Mouse (Mus musculus): ENCODE data around the gene Exoc3l. TPM values are rescaled to one million over a fixed set of nuclear protein-coding genes. Genes with fewer than 3 reads are reported as not detected.
A peak's percentile ranks its signal among the peaks of the same experiment; 100 is the strongest.

Gene Exoc3l
- polyA plus RNA-seq, 1 experiment from 2014 or later, result 10.3 TPM

DNA sequence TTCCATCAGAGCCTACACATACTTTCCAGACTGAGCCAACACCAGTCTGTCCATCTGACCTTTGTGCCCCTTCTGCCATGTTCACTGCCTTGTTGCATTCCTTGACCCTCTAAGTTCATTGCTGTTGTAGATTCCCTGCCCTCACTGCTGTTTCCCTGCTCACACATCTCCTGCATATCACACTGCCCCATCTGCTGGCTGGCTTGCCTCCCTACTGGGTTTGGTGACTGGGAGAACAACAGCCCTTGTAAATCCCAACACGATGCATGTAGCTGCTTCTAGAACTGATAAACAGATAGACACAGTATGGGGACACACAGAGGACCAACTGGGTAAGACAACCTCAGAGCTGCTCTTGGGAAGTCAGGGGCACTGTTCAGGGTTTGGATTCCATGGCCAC, 15.8 kb upstream of the Exoc3l start:
- H3K27ac ChIP-seq, result no peak overlapping the region
- peaks cover 88% of the 10 kb centered on the region for H3K36me3 ChIP-seq (ENCODE audit: poor library complexity, severe bottlenecking)
- H3K4me3 ChIP-seq, result no peak overlapping the region
- no peak overlapping the region for H3K9ac ChIP-seq
- ATAC-seq, result no peak
- H3K27me3 ChIP-seq, result no peaks in the 10 kb centered on the region
- no peak overlapping the region for H3K4me2 ChIP-seq
- H3K4me1 ChIP-seq, result no peaks in the 10 kb centered on the region
- WGBS, result 90% methylated on average over 1 of the region's 1 CpGs
- H3K9me3 ChIP-seq (replicated peaks), result no peaks in the 10 kb centered on the region

GRCm38 (mm10) chr8:105310118-105310517, 14.2 kb upstream of the Exoc3l start:
- Histone ChIP-seq H3K4me2 (no peak overlapping the region), H3K4me3 (no peak overlapping the region), H3K36me3 (ENCODE audit: poor library complexity, severe bottlenecking) (peaks cover 82% of the 10 kb centered on the region), H3K9ac (no peak overlapping the region), H3K27me3 (no peaks in the 10 kb centered on the region), H3K4me1 (peaks cover 12% of the 10 kb centered on the region), H3K27ac (no peak overlapping the region), H3K9me3 (replicated peaks) (no peaks in the 10 kb centered on the region)
- no peak for ATAC-seq
- WGBS, result 94% methylated on average over 8 of the region's 8 CpGs

DNA sequence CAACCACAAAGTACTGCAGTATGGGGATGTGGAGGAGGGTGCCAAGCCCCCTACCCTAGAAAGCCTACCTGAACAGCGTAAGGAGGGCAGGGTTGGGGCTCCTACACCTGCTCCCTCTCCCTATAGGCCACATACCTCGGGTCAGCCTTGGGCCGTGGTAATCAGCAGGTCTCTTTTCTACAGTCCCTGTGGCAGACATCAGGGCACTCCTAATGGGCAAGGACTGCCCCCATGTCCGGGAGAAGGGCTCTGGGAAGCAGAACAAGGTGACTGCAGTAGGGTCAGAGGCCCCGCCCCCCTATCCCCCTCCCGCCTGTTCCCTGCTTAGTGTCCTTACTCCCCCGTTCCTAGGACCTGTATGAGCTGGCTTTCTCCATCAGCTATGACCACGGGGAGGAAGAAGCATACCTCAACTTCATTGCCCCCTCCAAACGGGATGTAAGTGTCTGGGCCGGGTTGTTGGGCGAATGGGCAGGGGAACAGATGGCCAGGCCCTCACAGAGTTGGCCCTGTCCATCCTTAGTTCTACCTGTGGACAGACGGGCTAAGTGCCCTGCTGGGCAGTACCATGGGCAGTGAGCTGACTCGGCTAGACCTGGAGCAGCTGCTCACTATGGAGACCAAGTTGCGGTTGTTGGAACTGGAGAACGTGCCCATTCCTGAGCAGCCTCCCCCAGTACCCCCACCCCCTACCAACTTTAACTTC, 13.4 kb upstream of the Exoc3l start:
- ATAC-seq, result no peak
- Histone ChIP-seq H3K27me3 (no peaks in the 10 kb centered on the region), H3K9me3 (replicated peaks) (no peaks in the 10 kb centered on the region), H3K27ac (no peak overlapping the region), H3K4me2 (no peak overlapping the region), H3K9ac (no peak overlapping the region), H3K4me3 (no peak overlapping the region), H3K4me1 (peaks cover 16% of the 10 kb centered on the region), H3K36me3 (ENCODE audit: poor library complexity, severe bottlenecking) (peaks cover 81% of the 10 kb centered on the region)
- WGBS, result 86% methylated on average over 15 of the region's 15 CpGs

DNA sequence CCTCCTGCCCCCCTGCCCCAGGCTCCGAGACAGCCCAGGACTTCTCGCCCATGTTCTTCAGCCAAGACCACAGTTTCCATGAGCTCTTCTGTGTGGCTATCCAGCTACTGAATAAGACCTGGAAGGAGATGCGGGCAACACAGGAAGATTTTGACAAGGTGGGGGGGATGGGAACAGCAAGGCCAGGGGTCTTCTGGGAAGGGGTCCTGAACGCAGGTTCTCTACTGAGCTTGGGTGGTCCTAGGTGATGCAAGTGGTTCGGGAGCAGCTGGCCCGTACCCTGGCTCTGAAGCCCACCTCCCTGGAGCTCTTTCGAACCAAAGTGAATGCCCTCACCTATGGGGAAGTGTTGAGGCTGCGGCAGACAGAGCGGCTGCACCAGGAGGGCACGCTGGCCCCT, 12.5 kb upstream of the Exoc3l start:
- H3K27me3 ChIP-seq, result no peaks in the 10 kb centered on the region
- H3K9ac ChIP-seq, result no peak overlapping the region
- no peaks in the 10 kb centered on the region for H3K9me3 ChIP-seq (replicated peaks)
- H3K4me3 ChIP-seq, result no peak overlapping the region
- H3K27ac ChIP-seq, result no peak overlapping the region
- peaks cover 16% of the 10 kb centered on the region for H3K4me1 ChIP-seq
- whole genome bisulfite sequencing, result 95% methylated on average over 10 of the region's 10 CpGs
- no peak overlapping the region for H3K4me2 ChIP-seq
- no peak for ATAC-seq
- peaks cover 81% of the 10 kb centered on the region for H3K36me3 ChIP-seq (ENCODE audit: poor library complexity, severe bottlenecking)

DNA sequence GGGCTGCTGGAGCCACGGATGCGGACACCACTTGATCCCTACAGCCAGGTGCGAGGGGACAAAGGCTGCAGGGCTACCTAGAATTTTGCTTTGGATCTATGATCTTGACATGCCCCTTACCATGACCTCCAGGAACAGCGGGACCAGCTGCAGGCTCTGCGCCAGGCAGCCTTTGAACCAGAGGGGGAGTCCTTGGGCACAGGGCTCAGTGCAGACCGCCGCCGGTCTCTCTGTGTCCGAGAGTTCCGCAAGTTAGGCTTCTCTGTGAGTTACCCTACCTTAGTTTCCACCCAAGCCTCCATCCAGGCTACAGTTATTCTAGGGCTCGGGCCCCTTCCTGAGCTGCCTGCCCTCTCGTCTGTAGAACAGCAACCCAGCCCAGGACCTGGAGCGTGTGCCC, 11.8 kb upstream of the Exoc3l start:
- Histone ChIP-seq H3K27me3 (no peaks in the 10 kb centered on the region), H3K36me3 (ENCODE audit: poor library complexity, severe bottlenecking) (peaks cover 81% of the 10 kb centered on the region), H3K9me3 (replicated peaks) (no peaks in the 10 kb centered on the region), H3K4me2 (no peak overlapping the region), H3K4me1 (peaks cover 16% of the 10 kb centered on the region), H3K9ac (no peak overlapping the region), H3K27ac (no peak overlapping the region), H3K4me3 (no peak overlapping the region)
- WGBS, result 94% methylated on average over 13 of the region's 13 CpGs
- no peak for ATAC-seq

GRCm38 (mm10) chr8:105306146-105306691, 10.3 kb upstream of the Exoc3l start:
- H3K9me3 ChIP-seq (replicated peaks), result no peaks in the 10 kb centered on the region
- peak; percentile 19 for ATAC-seq
- peak overlapping the region; percentile 50; the same call in 1 of the 2 replicates for H3K9ac ChIP-seq
- H3K4me3 ChIP-seq, result no peak overlapping the region
- H3K36me3 ChIP-seq (ENCODE audit: poor library complexity, severe bottlenecking), result peaks cover 81% of the 10 kb centered on the region
- no peak overlapping the region for H3K27ac ChIP-seq
- H3K4me2 ChIP-seq, result peak overlapping the region; percentile 47
- peaks cover 16% of the 10 kb centered on the region for H3K4me1 ChIP-seq
- WGBS, result 62% methylated on average over 5 of the region's 5 CpGs
- no peaks in the 10 kb centered on the region for H3K27me3 ChIP-seq

DNA sequence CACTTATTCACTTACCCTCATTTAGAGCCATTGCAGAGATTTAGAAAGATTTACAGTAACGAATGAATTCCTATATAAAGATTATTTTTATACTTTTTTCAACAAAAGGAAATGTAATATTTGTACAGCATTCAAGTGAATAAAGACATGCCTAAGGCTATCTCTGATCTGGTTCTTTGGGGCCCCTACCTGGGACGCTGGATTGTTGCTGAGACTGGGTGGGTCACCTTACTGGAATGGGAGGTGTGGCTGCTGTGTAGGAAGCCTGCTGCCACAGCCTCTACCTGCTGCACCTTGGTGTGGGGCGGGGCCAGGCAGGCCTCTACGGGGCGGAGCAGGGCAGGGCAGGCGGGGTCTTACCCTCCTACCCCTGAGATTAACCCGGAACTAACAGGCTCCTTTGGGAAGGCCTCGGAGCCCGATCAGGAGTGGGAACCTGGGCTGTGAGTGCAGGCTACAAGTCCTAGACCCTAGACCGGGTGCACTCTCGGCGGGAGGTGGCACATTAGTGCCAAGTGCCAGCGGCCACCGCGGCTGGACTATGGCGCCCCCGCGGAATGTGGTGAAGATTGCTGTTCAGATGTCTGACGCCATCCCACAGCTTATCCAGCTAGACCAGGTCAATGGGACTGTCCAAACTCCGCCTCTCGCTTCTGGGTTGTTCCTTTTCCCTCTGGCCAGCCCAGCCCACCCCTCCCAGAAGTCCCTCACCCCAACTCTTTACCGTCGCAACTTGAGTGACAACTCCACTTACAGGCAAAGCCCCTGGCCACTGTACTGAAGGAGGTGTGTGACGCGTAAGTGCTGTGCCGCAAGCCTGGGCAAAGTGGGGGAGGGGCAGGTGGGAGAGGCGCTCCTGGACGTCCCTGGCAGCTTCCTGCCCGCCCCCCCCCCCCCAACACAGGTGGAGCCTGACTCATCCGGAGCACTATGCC, 9.6 kb upstream of the Exoc3l start, which contains the start of gene Elmo3:
Gene Elmo3 (plus strand): TSS at position 391 of the 935 bp plus-strand sequence.
- Histone ChIP-seq H3K4me2 (peak within 1 kb of the TSS; percentile 47), H3K27ac (no peak within 1 kb of the TSS), H3K9me3 (replicated peaks) (no peaks in the 10 kb centered on the region), H3K9ac (peak within 1 kb of the TSS; percentile 50), H3K4me1 (peaks cover 16% of the 10 kb centered on the region), H3K4me3 (no peak within 1 kb of the TSS), H3K36me3 (ENCODE audit: poor library complexity, severe bottlenecking) (peaks cover 87% of the 10 kb centered on the region), H3K27me3 (no peaks in the 10 kb centered on the region)
- peak; percentile 50 for ATAC-seq
- WGBS, result 9% methylated on average over 29 of the region's 30 CpGs

DNA sequence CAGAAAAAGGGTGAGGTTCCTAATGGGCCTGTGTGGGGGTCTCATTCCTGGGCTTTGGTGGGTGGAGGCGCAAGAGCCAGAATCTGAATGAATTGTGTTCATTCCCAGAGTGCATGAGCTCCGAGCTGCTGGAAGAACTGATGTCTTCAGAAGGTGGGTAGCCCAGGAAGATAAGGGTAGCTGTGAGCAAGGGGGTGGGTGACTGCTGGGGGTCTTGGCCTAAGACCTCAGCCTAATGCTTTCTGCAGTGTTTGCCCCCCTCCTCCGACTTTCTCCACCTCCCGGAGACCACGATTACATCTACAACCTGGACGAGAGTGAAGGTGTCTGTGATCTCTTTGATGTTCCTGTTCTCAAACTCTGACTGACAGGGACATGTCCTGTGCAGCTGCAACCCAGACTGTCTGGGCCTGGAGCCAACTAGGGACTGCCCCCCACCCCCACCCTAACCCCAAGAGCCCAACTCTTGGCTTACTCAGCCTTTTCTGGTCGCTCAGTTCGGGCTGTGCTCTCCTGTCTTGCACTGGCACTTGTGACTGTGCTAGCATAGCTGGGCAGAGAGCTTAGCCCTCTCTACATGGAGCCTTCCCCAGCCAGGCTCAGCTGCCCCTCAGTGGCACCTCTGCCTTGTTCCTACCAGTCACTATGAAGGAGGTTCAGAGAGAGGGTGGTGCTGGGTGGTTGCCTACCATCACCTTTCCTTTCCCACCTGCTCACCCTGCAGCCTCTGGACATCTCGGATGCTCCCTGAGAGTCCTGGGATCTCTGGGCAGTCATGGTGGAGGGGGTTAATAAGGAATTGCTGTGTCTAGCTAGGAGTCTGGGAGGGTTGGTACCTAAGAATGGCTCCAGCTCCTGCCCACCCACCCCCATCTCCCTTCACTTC, 8.7 kb upstream of the Exoc3l start:
- ATAC-seq, result peak; percentile 22; the same call in 1 of the 2 replicates
- Histone ChIP-seq H3K4me1 (peaks cover 19% of the 10 kb centered on the region), H3K4me2 (no peak overlapping the region), H3K9me3 (replicated peaks) (no peaks in the 10 kb centered on the region), H3K27me3 (no peaks in the 10 kb centered on the region), H3K27ac (no peak overlapping the region), H3K36me3 (ENCODE audit: poor library complexity, severe bottlenecking) (peaks cover 88% of the 10 kb centered on the region), H3K4me3 (no peak overlapping the region), H3K9ac (no peak overlapping the region)
- WGBS, result 67% methylated on average over 9 of the region's 9 CpGs

DNA sequence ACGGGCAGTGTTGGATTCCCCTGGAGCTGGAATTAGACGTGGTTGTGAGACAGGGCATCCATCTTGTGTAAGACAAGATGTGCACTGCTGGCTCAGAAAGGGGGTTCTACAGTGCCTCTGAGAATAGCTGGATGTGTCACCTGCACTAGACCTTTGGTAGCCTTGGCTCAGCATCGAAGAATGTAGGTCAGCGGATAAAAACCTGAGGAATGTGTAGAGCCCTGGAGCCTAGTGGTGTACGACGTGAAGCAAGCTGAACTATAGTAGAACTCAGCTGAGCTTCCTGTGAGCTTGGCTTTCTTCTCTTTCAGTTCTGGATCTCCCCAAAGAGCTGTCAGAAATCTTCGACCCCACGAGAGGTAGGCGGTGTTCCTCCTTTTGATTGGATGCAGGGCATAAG, 8.0 kb upstream of the Exoc3l start:
- H3K27me3 ChIP-seq, result no peaks in the 10 kb centered on the region

DNA sequence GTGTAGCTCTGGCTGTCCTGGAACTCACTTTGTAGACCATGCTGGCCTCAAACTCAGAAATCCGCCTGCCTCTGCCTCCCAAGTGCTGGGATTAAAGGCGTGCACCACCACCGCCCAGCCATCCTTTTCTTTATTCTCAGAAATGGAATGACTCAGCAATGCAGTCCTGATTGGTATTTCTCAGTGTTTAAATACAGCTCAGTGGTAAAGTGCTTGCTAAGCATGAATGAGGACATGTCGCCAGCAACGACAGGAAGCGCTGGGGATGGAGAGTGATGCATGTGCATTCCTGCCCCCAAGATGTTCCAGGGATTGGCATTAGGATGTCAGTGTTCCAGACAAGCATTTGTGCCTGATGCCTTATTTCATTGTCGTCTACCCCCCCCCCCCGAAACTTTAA, 7.5 kb upstream of the Exoc3l start:
- Histone ChIP-seq H3K9ac (no peak overlapping the region), H3K9me3 (replicated peaks) (no peaks in the 10 kb centered on the region), H3K27ac (no peak overlapping the region), H3K27me3 (no peaks in the 10 kb centered on the region), H3K4me3 (no peak overlapping the region), H3K4me1 (peaks cover 29% of the 10 kb centered on the region), H3K36me3 (ENCODE audit: poor library complexity, severe bottlenecking) (peaks cover 86% of the 10 kb centered on the region), H3K4me2 (no peak overlapping the region)
- no peak for ATAC-seq
- WGBS, result 93% methylated on average over 8 of the region's 8 CpGs

More for the DNA sequence above, 8.0 kb upstream of the Exoc3l start:
- WGBS, result 89% methylated on average over 9 of the region's 9 CpGs
- H3K9me3 ChIP-seq (replicated peaks), result no peaks in the 10 kb centered on the region
- no peak overlapping the region for H3K4me2 ChIP-seq
- peaks cover 24% of the 10 kb centered on the region for H3K4me1 ChIP-seq
- H3K27ac ChIP-seq, result no peak overlapping the region
- no peak overlapping the region for H3K4me3 ChIP-seq
- peaks cover 88% of the 10 kb centered on the region for H3K36me3 ChIP-seq (ENCODE audit: poor library complexity, severe bottlenecking)
- H3K9ac ChIP-seq, result no peak overlapping the region
- ATAC-seq, result no peak

DNA sequence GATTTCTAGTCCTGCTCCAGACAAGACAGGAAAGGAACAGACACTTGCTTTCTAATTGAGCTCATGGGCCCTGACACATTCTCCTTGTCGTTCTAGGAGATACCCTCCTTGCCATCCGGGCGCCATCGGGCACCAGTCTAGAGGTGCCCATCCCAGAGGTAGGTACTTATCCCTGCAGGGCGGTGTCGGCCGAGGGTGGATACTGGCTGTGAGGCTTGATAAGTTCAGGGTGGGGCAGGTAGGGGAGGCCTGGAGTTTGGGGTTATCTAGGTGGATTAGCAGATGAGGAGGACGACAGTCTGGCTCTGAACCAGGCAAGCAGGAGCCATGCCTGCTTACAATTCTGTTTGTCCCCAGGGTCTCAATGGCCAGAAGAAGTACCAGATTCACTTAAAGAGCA, 4.1 kb upstream of the Exoc3l start:
- H3K27ac ChIP-seq, result no peak overlapping the region
- H3K4me3 ChIP-seq, result no peak overlapping the region
- WGBS, result 93% methylated on average over 8 of the region's 8 CpGs
- peaks cover 29% of the 10 kb centered on the region for H3K4me1 ChIP-seq
- no peak for ATAC-seq
- no peaks in the 10 kb centered on the region for H3K9me3 ChIP-seq (replicated peaks)
- no peaks in the 10 kb centered on the region for H3K27me3 ChIP-seq
- no peak overlapping the region for H3K4me2 ChIP-seq
- H3K36me3 ChIP-seq (ENCODE audit: poor library complexity, severe bottlenecking), result peaks cover 63% of the 10 kb centered on the region
- no peak overlapping the region for H3K9ac ChIP-seq

Data from forebrain, embryonic 13.5 days (tissue).